Mouse (Mus musculus): ENCODE results near the gene Itga7. TPM values are rescaled to one million over a fixed set of nuclear protein-coding genes. Genes with fewer than 3 reads are reported as not detected.

Gene Itga7
- polyA plus RNA-seq, 1 experiment from 2014 or later = 0.70 TPM

- DNase-seq (no peak), ATAC-seq (no peak)
- no peak overlapping the region for H3K9ac ChIP-seq (replicated peaks)
- 0 out of 2 replicates have a peak, but pooled peaks cover 20% of the 10 kb centered on the region for H3K36me3 ChIP-seq (replicated peaks; ENCODE audit: insufficient read depth, low read length)
- H3K4me2 ChIP-seq (ENCODE audit: low read depth, low read length) = no peak overlapping the region
- peaks cover 10% of the 10 kb centered on the region; the same call in 1 of the 2 replicates for H3K4me1 ChIP-seq (ENCODE audit: insufficient read depth)
- no peaks in the 10 kb centered on the region for H3K9me3 ChIP-seq (ENCODE audit: low read length)
- TF ChIP-seq EP300 (IDR thresholded peaks at IDR 0.05; ENCODE audit: low read depth) (no peak), CTCF (IDR thresholded peaks at IDR 0.05; ENCODE audit: low read depth) (peak; percentile 36)
- no peak overlapping the region for H3K4me3 ChIP-seq (ENCODE audit: low read depth, low read length)
- no peak overlapping the region for H3K27ac ChIP-seq (ENCODE audit: low read depth)
- H3K27me3 ChIP-seq (ENCODE audit: insufficient read depth, low read length) = peaks cover 3% of the 10 kb centered on the region; the same call in 1 of the 2 replicates
- WGBS (ENCODE audit: insufficient replicate concordance) = 76% methylated on average over 2 of the region's 2 CpGs
Observed at GRCm38 (mm10) chr10:128915550-128915949, 18.1 kb upstream of the Itga7 start.

- Histone ChIP-seq H3K9ac (replicated peaks) (no peak overlapping the region), H3K27ac (ENCODE audit: low read depth) (no peak overlapping the region), H3K27me3 (ENCODE audit: insufficient read depth, low read length) (no peaks in the 10 kb centered on the region), H3K4me1 (ENCODE audit: insufficient read depth) (peaks cover 17% of the 10 kb centered on the region), H3K36me3 (replicated peaks; ENCODE audit: insufficient read depth, low read length) (0 out of 2 replicates have a peak, but pooled peaks cover 20% of the 10 kb centered on the region), H3K9me3 (ENCODE audit: low read length) (no peaks in the 10 kb centered on the region), H3K4me2 (ENCODE audit: low read depth, low read length) (no peak overlapping the region), H3K4me3 (ENCODE audit: low read depth, low read length) (no peak overlapping the region)
- WGBS (ENCODE audit: insufficient replicate concordance) = 81% methylated on average over 3 of the region's 3 CpGs
- ATAC-seq = no peak
- TF ChIP-seq EP300 (IDR thresholded peaks at IDR 0.05; ENCODE audit: low read depth) = no peak
- TF ChIP-seq CTCF (IDR thresholded peaks at IDR 0.05; ENCODE audit: low read depth) = no peak
- DNase-seq = no peak
Observed at GRCm38 (mm10) chr10:128916665-128917064, 17.0 kb upstream of the Itga7 start.

- peaks cover 24% of the 10 kb centered on the region for H3K4me1 ChIP-seq (ENCODE audit: insufficient read depth)
- H3K27ac ChIP-seq (ENCODE audit: low read depth) = no peak overlapping the region
- no peaks in the 10 kb centered on the region for H3K27me3 ChIP-seq (ENCODE audit: insufficient read depth, low read length)
- DNase-seq (no peak), ATAC-seq (no peak)
- H3K9me3 ChIP-seq (ENCODE audit: low read length) = no peaks in the 10 kb centered on the region
- no peak overlapping the region for H3K4me3 ChIP-seq (ENCODE audit: low read depth, low read length)
- TF ChIP-seq CTCF (IDR thresholded peaks at IDR 0.05; ENCODE audit: low read depth) (no peak), EP300 (IDR thresholded peaks at IDR 0.05; ENCODE audit: low read depth) (no peak)
- 0 out of 2 replicates have a peak, but pooled peaks cover 20% of the 10 kb centered on the region for H3K36me3 ChIP-seq (replicated peaks; ENCODE audit: insufficient read depth, low read length)
- no peak overlapping the region for H3K4me2 ChIP-seq (ENCODE audit: low read depth, low read length)
- 81% methylated on average over 6 of the region's 6 CpGs for WGBS (ENCODE audit: insufficient replicate concordance)
- H3K9ac ChIP-seq (replicated peaks) = no peak overlapping the region
Observed at GRCm38 (mm10) chr10:128917400-128917799, 16.2 kb upstream of the Itga7 start.

GRCm38 (mm10) chr10:128918246-128918645, 15.4 kb upstream of the Itga7 start:
- TF ChIP-seq EP300 (IDR thresholded peaks at IDR 0.05; ENCODE audit: low read depth) (no peak), CTCF (IDR thresholded peaks at IDR 0.05; ENCODE audit: low read depth) (no peak)
- no peak for DNase-seq
- no peak for ATAC-seq
- H3K27ac ChIP-seq (ENCODE audit: low read depth) = 0 out of 2 replicates have a peak overlapping the region, but pooled peaks have one; percentile 41
- no peaks in the 10 kb centered on the region for H3K27me3 ChIP-seq (ENCODE audit: insufficient read depth, low read length)
- H3K9me3 ChIP-seq (ENCODE audit: low read length) = no peaks in the 10 kb centered on the region
- H3K9ac ChIP-seq (replicated peaks) = peak overlapping the region; percentile 48
- 0 out of 2 replicates have a peak, but pooled peaks cover 18% of the 10 kb centered on the region for H3K36me3 ChIP-seq (replicated peaks; ENCODE audit: insufficient read depth, low read length)
- 77% methylated on average over 7 of the region's 7 CpGs for WGBS (ENCODE audit: insufficient replicate concordance)
- H3K4me3 ChIP-seq (ENCODE audit: low read depth, low read length) = 0 out of 2 replicates have a peak overlapping the region, but pooled peaks have one; percentile 2
- H3K4me2 ChIP-seq (ENCODE audit: low read depth, low read length) = peak overlapping the region; percentile 31
- H3K4me1 ChIP-seq (ENCODE audit: insufficient read depth) = peaks cover 28% of the 10 kb centered on the region

- ATAC-seq (peak; percentile 41), DNase-seq (peak; percentile 53)
- TF ChIP-seq CTCF (IDR thresholded peaks at IDR 0.05; ENCODE audit: low read depth) (no peak), EP300 (IDR thresholded peaks at IDR 0.05; ENCODE audit: low read depth) (no peak)
- Histone ChIP-seq H3K9ac (replicated peaks) (no peak overlapping the region), H3K27ac (ENCODE audit: low read depth) (peak overlapping the region; percentile 41), H3K4me2 (ENCODE audit: low read depth, low read length) (0 out of 2 replicates have a peak overlapping the region, but pooled peaks have one; percentile 31), H3K27me3 (ENCODE audit: insufficient read depth, low read length) (no peaks in the 10 kb centered on the region), H3K36me3 (replicated peaks; ENCODE audit: insufficient read depth, low read length) (0 out of 2 replicates have a peak, but pooled peaks cover 10% of the 10 kb centered on the region), H3K9me3 (ENCODE audit: low read length) (no peaks in the 10 kb centered on the region), H3K4me1 (ENCODE audit: insufficient read depth) (peaks cover 37% of the 10 kb centered on the region), H3K4me3 (ENCODE audit: low read depth, low read length) (no peak overlapping the region)
- 46% methylated on average over 6 of the region's 6 CpGs for WGBS (ENCODE audit: insufficient replicate concordance)
Observed at GRCm38 (mm10) chr10:128919203-128919631, 14.4 kb upstream of the Itga7 start.

GRCm38 (mm10) chr10:128919966-128920365, 13.7 kb upstream of the Itga7 start:
- H3K27ac ChIP-seq (ENCODE audit: low read depth) = no peak overlapping the region

More at GRCm38 (mm10) chr10:128919966-128920365, 13.7 kb upstream of the Itga7 start:
- Histone ChIP-seq H3K36me3 (replicated peaks; ENCODE audit: insufficient read depth, low read length) (0 out of 2 replicates have a peak, but pooled peaks cover 10% of the 10 kb centered on the region), H3K4me2 (ENCODE audit: low read depth, low read length) (no peak overlapping the region), H3K4me1 (ENCODE audit: insufficient read depth) (peaks cover 37% of the 10 kb centered on the region), H3K27me3 (ENCODE audit: insufficient read depth, low read length) (no peaks in the 10 kb centered on the region), H3K9ac (replicated peaks) (no peak overlapping the region), H3K4me3 (ENCODE audit: low read depth, low read length) (no peak overlapping the region), H3K9me3 (ENCODE audit: low read length) (no peaks in the 10 kb centered on the region)
- TF ChIP-seq CTCF (IDR thresholded peaks at IDR 0.05; ENCODE audit: low read depth) (no peak), EP300 (IDR thresholded peaks at IDR 0.05; ENCODE audit: low read depth) (no peak)
- DNase-seq (no peak), ATAC-seq (no peak)
- 79% methylated on average over 7 of the region's 7 CpGs for WGBS (ENCODE audit: insufficient replicate concordance)
